Mouse (Mus musculus) liver, embryonic 14.5 days (tissue): Measurements from ENCODE around the gene Patj. TPM values are rescaled to one million over a fixed set of nuclear protein-coding genes. Genes with fewer than 3 reads are reported as not detected.

ENCODE experiments used
- ATAC-seq: fragments of 200-750 bp; cut with Nextera tagmentation; 2 replicates; pipeline ENCODE4 v1.8.0; 2017; ENCODE audit warnings: moderate number of reproducible peaks, mild to moderate bottlenecking, moderate library complexity; ENCODE audit not compliant: insufficient read depth
- DNase-seq, 3 experiments: peaks; one replicate each; pipeline ENCODE4 v3.0.0-alpha.2; 2012 to 2013; ENCODE audit warnings: low read depth in 3 of 3, low spot score in 3 of 3
- H3K27ac ChIP-seq: fragments of 300-500 bp; sonication (generic); 2 replicates; pipeline ENCODE4 v1.5.1; 2014; ENCODE audit warnings: moderate library complexity, mild to moderate bottlenecking, control low read depth, inconsistent platforms
- H3K27me3 ChIP-seq: fragments of 300-500 bp; sonication (generic); 2 replicates; pipeline ENCODE4 v1.6.1; 2014; ENCODE audit warnings: mild to moderate bottlenecking, low read length, moderate library complexity; ENCODE audit not compliant: control insufficient read depth, insufficient read depth
- H3K36me3 ChIP-seq: fragments of 300-500 bp; sonication (generic); replicated peaks from 2 replicates; pipeline ENCODE4 v1.6.1; 2014; ENCODE audit warnings: low read depth; ENCODE audit not compliant: control insufficient read depth, insufficient read depth
- H3K4me1 ChIP-seq, 2 experiments: fragments of 200-500 bp in 1 of 2; fragments of 300-500 bp in 1 of 2; sonication (generic) in 1 of 2; replicated peaks; 2 replicates each; pipeline ENCODE4 v1.6.1; 2012 to 2014; ENCODE audit warnings: antibody characterized with exemption in 1 of 2, inconsistent platforms in 1 of 2, low read length in 1 of 2; ENCODE audit not compliant: control insufficient read depth in 2 of 2, insufficient read depth in 2 of 2
- H3K4me2 ChIP-seq: fragments of 300-500 bp; sonication (generic); 2 replicates; pipeline ENCODE4 v1.6.1; 2014; ENCODE audit warnings: low read depth, mild to moderate bottlenecking, control low read depth, moderate library complexity
- H3K4me3 ChIP-seq, 2 experiments: fragments of 200-500 bp in 1 of 2; fragments of 300-500 bp in 1 of 2; sonication (generic) in 1 of 2; 2 replicates each; pipeline ENCODE4 v1.5.1; 2012 to 2014; ENCODE audit warnings: low read depth in 2 of 2, low read length in 2 of 2, mild to moderate bottlenecking in 2 of 2, control low read depth in 1 of 2, inconsistent platforms in 1 of 2, moderate library complexity in 1 of 2; ENCODE audit not compliant: insufficient read depth in 1 of 2
- H3K9ac ChIP-seq: fragments of 300-500 bp; sonication (generic); replicated peaks from 2 replicates; pipeline ENCODE4 v1.6.1; 2014; ENCODE audit warnings: mild to moderate bottlenecking, control low read depth, moderate library complexity
- H3K9me3 ChIP-seq: fragments of 300-500 bp; sonication (generic); 2 replicates; pipeline ENCODE4 v1.6.1; 2016; ENCODE audit warnings: low read length, mixed read lengths; ENCODE audit not compliant: control insufficient read depth
- CTCF ChIP-seq: IDR thresholded peaks from 2 replicates; pipeline ENCODE4 v1.5.1; 2016; ENCODE audit warnings: antibody characterized with exemption, low read depth, control low read depth
- EP300 ChIP-seq: IDR thresholded peaks from 2 replicates; pipeline ENCODE4 v1.6.1; 2016; ENCODE audit warnings: antibody characterized with exemption, low read depth
- WGBS: fragments of 180-500 bp; shearing (Covaris S2); extraction: QIAGEN DNeasy Blood & Tissue Kit; methylation state at CpG from one replicate; pipeline ENCODE4 v1.1.7; 2014; ENCODE audit not compliant: insufficient replicate concordance; 5-methylcytosine and 5-hydroxymethylcytosine counted together
- polyA plus RNA-seq, 2 experiments: library from polyadenylated mRNA; depleted of rRNA in 1 of 2; stranded (reverse) in 1 of 2; unstranded in 1 of 2; fragments of >200 nt; fragmentation: Nextera tagmentation in 1 of 2; extraction: Ambion mirVana in 1 of 2; gene quantifications; 2 replicates each; pipeline versions ENCODE4 v1.2.1 to v1.2.3; 2012 to 2014

Patj gene
- polyA plus RNA-seq, 2 experiments: 1.1 to 1.6 TPM

GRCm38 (mm10) chr4:98557192-98557591 is 161.6 kb downstream of the Patj start:
- WGBS: 80% methylated on average over 13 of the region's 13 CpGs

GRCm38 (mm10) chr4:98560196-98560830 is 164.7 kb downstream of the Patj start:
- no peak for TF ChIP-seq CTCF
- no peak for TF ChIP-seq EP300
- Histone ChIP-seq H3K36me3 (no peaks in the 10 kb centered on the region), H3K9ac (no peak overlapping the region), H3K4me1 (peaks cover 0 to 2% of the 10 kb centered on the region in 2 experiments; a peak in 1 of 4 replicates), H3K27ac (no peak overlapping the region), H3K4me2 (no peak overlapping the region), H3K4me3 (no peak overlapping the region), H3K9me3 (no peaks in the 10 kb centered on the region), H3K27me3 (no peaks in the 10 kb centered on the region)
- WGBS: 82% methylated on average over 9 of the region's 9 CpGs
- DNase-seq: no peak
- no peak for ATAC-seq

More at GRCm38 (mm10) chr4:98557192-98557591, 161.6 kb downstream of the Patj start:
- Histone ChIP-seq H3K4me2 (no peak overlapping the region), H3K36me3 (no peaks in the 10 kb centered on the region), H3K4me1 (no peaks in the 10 kb centered on the region), H3K27me3 (no peaks in the 10 kb centered on the region), H3K9ac (no peak overlapping the region), H3K4me3 (no peak overlapping the region), H3K27ac (no peak overlapping the region), H3K9me3 (no peaks in the 10 kb centered on the region)
- DNase-seq: no peak
- no peak for TF ChIP-seq EP300
- TF ChIP-seq CTCF: no peak
- ATAC-seq: no peak

DNA sequence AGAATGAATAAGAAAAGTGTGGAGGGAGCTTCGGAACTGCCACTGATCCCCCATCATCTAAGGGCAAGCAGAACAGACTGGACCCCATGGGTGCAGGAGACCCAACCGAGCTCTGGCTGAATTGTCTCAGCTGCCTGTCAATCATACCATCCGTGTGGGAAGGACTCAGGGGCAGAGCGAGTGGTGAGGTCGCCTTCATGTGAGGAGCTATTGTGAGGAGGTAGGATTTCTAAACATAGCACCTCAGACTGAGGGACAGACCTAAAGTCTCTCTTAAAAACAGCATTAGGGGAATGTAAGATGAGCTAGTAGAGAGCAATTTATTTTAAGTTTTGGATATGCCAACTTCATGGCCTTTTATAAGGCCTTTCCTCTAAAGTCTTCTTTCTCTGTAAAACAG is 167.5 kb downstream of the Patj start:
- Histone ChIP-seq H3K9ac (no peak overlapping the region), H3K4me2 (no peak overlapping the region), H3K36me3 (no peaks in the 10 kb centered on the region), H3K4me1 (peaks cover 0 to 2% of the 10 kb centered on the region in 2 experiments; a peak in 1 of 4 replicates), H3K9me3 (no peaks in the 10 kb centered on the region), H3K27ac (no peak overlapping the region), H3K4me3 (no peak overlapping the region), H3K27me3 (no peaks in the 10 kb centered on the region)
- WGBS: 51% methylated on average over 5 of the region's 5 CpGs
- no peak for ATAC-seq
- DNase-seq: no peak
- no peak for TF ChIP-seq CTCF
- TF ChIP-seq EP300: no peak

DNA sequence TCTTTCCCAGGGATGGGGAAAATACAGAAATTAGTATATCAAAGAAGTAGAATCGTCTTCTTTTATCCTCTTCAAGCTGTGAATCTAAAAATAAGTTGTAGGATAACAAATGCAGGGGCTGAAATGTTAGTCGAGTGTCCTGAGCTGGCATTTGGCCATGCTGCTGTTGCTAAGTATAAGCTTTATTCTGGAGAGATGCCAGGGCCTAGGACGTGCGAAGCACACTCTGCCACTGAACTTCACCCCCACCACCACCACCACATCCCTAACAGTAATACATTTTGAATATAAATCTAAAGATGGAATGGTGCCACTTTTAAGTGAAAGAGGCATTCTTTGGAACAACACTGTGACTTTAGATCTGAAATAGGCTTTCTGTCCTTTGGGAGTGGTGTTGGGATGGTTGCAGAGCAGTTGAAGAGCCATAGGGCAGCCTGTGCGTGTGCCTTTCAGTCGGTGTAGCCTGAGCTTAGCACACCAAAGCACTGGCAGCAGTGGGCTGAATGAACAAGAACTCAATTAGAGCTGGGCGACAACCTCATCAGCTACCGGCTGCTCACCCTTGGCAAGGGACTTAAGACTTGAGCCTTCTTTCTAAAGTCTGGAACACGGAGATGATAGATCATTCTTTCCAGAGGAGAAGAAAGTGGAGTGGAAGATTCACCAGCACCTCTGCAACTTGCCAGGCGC is 168.1 kb downstream of the Patj start:
- H3K4me2 ChIP-seq: no peak overlapping the region
- DNase-seq (no peak), ATAC-seq (no peak)
- H3K4me3 ChIP-seq: no peak overlapping the region
- no peak for TF ChIP-seq EP300
- no peak for TF ChIP-seq CTCF
- no peaks in the 10 kb centered on the region for H3K27me3 ChIP-seq
- no peaks in the 10 kb centered on the region for H3K36me3 ChIP-seq
- H3K27ac ChIP-seq: no peak overlapping the region
- H3K9me3 ChIP-seq: no peaks in the 10 kb centered on the region
- peaks cover 0 to 2% of the 10 kb centered on the region in 2 experiments; a peak in 1 of 4 replicates for H3K4me1 ChIP-seq
- H3K9ac ChIP-seq: no peak overlapping the region
- 60% methylated on average over 10 of the region's 10 CpGs for WGBS

DNA sequence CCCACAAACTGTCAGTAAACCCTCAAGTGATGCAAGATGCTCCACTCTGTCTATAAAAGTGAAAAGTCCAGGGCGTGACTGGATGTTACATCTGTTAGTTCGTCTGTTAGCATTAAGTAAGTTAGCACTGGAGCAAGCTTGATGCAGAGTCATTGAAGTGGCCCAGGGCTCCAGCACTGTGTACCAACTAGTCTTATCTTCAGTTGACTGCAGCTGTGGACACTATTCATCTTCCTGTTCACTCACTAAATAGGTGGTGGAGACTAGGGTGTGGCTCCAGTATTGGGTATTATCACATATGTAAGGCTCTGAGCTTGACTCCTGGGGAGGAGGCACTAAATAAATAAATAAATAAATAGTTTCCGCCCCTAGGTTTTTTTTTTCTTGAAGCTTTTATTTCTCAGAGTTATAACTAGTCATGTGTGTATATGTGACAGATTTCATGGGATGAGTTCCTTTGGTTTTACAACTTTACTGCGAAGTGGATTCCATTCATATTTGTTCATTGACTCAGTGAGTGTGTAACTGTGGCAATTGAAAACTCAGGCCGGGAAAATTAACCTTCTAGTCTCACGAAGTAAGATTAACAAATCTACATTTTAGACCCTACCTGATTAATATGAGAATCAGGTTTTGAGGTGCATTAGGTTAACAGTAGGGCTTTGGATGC is 168.7 kb downstream of the Patj start:
- ATAC-seq: no peak

More for the DNA sequence above, 168.7 kb downstream of the Patj start:
- Histone ChIP-seq H3K9ac (no peak overlapping the region), H3K36me3 (no peaks in the 10 kb centered on the region), H3K4me3 (no peak overlapping the region), H3K27ac (no peak overlapping the region), H3K27me3 (no peaks in the 10 kb centered on the region), H3K4me2 (no peak overlapping the region), H3K4me1 (peaks cover 0 to 2% of the 10 kb centered on the region in 2 experiments; a peak in 1 of 4 replicates), H3K9me3 (no peaks in the 10 kb centered on the region)
- WGBS: 58% methylated on average over 6 of the region's 6 CpGs
- no peak for DNase-seq
- no peak for TF ChIP-seq CTCF
- TF ChIP-seq EP300: no peak
